Mouse (Mus musculus): ENCODE data around the gene Abtb2. TPM values are rescaled to one million over a fixed set of nuclear protein-coding genes. Genes with fewer than 3 reads are reported as not detected.

Gene Abtb2
- total RNA-seq, 2 experiments from 2014 or later = 0.41 TPM; not detected in 1

DNA sequence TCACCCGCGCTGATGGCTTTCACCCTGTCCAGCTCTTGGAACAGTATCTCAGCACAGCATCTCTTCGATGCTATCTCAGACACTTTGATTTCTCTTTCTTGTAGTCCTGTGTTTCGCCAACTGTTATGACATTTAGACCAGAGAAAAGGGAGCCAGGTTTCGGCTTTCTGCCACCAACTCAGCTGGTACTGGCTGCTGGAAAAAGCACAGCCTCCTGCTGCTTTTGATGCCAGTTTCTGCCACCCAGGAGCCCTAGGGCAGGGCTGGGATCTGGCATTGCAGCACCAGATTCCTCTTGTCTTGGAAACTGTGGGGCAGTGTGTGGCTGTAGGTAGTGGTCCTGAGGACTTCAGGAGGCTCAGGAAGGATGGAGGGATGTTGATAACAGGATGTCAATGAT is 115.0 kb downstream of the Abtb2 start:
- no peak for ATAC-seq (replicated peaks; ENCODE audit: poor library complexity, severe bottlenecking)

- peak; percentile 38 for ATAC-seq (replicated peaks; ENCODE audit: poor library complexity, severe bottlenecking)
Observed at GRCm38 (mm10) chr2:103682261-103682722, 116.2 kb downstream of the Abtb2 start.

DNA sequence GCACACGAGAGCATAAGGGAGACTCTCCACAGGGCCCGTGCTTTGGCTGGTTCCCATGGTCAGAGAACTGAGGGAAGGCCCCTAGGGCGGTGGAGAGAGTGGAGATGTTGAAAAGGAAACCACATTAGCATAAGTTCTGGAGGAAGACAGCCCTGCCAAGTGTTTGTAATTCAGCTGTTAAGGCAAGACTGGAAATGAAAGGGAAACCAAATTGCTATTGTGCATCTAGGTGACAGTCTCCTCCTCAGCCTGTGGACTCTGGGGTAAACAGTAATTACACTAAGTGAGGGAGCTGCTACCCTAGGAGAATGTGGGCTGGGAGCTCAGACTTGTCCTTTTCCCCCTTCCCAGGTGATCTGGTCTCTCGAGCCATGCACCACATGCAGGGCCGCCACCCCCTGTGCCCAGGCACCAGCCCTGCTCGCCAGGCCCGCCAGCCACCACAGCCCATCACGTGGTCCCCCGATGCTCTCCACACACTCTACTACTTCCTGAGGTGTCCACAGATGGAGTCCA is 116.9 kb downstream of the Abtb2 start:
- peak; percentile 67 for ATAC-seq (replicated peaks; ENCODE audit: poor library complexity, severe bottlenecking)

DNA sequence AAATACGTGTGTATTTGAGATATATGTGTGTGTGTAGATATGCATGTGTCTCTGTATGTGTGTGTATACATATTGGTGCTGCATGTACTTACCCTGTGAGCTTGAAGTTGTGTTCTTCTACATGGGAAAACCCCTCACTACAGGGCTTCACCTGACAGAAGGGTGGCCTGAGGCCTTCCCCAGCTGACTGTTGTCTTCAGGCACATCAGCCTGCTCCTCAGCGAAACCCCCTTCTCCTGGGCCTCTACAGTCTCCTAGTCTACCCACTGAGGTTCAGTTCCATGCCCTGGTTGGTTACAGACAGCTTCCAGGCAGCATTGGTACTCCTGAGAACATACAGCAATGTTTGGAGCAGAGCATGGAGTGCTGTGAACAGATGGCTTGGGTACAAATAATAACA is 118.3 kb downstream of the Abtb2 start:
- ATAC-seq (replicated peaks; ENCODE audit: poor library complexity, severe bottlenecking) = no peak

GRCm38 (mm10) chr2:103684926-103685577 is 118.9 kb downstream of the Abtb2 start:
- peak; percentile 28; the same call in 1 of the 2 replicates for ATAC-seq (replicated peaks; ENCODE audit: poor library complexity, severe bottlenecking)

- no peak for ATAC-seq (replicated peaks; ENCODE audit: poor library complexity, severe bottlenecking)
Observed at GRCm38 (mm10) chr2:103685581-103685980, 119.5 kb downstream of the Abtb2 start.

DNA sequence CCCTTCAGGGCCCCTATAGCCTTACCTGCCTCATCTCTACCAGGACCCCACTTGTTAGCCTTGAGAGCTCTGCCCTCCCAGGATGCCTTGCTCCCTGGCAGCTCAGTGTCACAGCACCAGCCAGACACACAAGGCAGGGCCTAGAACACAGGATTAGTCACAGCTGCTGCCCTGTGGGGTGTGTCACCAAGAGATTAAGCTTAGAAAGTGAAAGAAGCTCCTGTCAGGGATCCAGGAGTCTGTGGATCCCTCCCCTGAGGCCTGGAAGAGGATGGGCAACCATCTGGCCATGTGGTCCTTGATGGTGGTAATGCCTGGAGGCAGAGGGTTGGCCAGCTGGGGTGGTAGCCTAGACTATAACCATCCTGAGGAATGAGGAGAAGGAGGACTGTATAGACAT is 121.0 kb downstream of the Abtb2 start:
- no peak for ATAC-seq (replicated peaks; ENCODE audit: poor library complexity, severe bottlenecking)

DNA sequence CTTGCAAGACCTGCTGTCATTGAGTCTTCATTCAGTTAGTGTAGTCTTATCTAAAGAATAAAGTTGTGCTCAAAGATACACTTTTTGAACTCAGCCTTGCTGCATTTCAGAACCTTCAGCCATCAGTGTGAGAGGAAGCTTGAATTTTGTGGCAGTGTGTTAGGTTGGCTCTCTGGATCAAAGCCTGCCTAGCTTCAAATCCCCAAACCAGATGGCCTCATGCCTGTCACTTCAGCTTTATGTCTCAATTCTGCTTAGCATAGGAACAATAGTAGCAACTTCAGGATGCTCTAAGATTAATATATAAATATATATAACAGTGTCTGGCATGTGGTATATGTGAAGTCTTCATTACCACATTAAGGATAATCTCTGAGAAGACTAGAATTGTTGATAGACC is 121.8 kb downstream of the Abtb2 start:
- no peak for ATAC-seq (replicated peaks; ENCODE audit: poor library complexity, severe bottlenecking)

GRCm38 (mm10) chr2:103690425-103690824 is 124.3 kb downstream of the Abtb2 start:
- no peak for ATAC-seq (replicated peaks; ENCODE audit: poor library complexity, severe bottlenecking)

GRCm38 (mm10) chr2:103690828-103691227 is 124.7 kb downstream of the Abtb2 start:
- no peak for ATAC-seq (replicated peaks; ENCODE audit: poor library complexity, severe bottlenecking)

- ATAC-seq (replicated peaks; ENCODE audit: poor library complexity, severe bottlenecking) = no peak
Observed at GRCm38 (mm10) chr2:103691278-103691677, 125.2 kb downstream of the Abtb2 start.

DNA sequence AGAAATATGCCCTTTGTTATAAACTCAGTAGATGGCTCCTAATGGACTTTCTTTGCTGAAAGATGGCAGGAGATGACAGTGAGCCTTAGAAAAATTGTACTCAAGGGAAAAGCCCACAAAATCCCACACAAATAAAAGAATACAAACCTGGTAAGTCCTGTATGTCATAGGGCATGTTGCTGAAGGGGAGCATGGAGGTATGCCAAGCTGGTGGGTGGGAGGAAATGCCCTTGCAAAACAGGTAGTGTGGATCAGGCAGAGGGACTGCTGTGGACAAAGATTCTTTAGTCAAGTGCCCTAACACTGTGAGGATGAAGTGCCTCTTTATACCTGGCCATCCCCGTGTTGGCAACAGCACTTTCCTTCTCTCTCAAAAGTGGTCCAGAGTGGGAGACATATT is 126.7 kb downstream of the Abtb2 start:
- no peak for ATAC-seq (replicated peaks; ENCODE audit: poor library complexity, severe bottlenecking)

- ATAC-seq (replicated peaks; ENCODE audit: poor library complexity, severe bottlenecking) = peak; percentile 56; the same call in 1 of the 2 replicates
Observed at GRCm38 (mm10) chr2:103694777-103695563, 128.9 kb downstream of the Abtb2 start.

- no peak for ATAC-seq (replicated peaks; ENCODE audit: poor library complexity, severe bottlenecking)
Observed at GRCm38 (mm10) chr2:103696177-103696576, 130.1 kb downstream of the Abtb2 start.

DNA sequence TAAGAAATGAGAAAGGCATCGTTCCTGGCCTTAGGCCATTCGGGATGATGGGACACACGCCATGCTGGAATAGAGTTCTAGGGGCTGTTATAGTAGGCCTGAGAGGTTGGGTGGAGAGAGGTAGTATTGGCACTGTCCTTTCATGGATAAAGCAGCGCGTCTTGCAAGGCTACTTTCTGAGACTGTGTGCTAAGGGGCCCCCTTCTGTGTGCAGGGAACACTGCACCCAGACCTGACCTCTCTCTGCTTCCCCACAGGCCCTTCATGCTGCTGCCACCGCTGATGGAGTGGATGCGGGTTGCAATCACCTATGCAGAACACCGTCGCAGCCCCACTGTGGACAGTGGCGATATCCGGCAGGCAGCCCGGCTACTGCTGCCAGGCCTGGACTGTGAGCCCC is 134.4 kb downstream of the Abtb2 start:
- ATAC-seq (replicated peaks; ENCODE audit: poor library complexity, severe bottlenecking) = no peak; the same call in 1 of the 2 replicates

DNA sequence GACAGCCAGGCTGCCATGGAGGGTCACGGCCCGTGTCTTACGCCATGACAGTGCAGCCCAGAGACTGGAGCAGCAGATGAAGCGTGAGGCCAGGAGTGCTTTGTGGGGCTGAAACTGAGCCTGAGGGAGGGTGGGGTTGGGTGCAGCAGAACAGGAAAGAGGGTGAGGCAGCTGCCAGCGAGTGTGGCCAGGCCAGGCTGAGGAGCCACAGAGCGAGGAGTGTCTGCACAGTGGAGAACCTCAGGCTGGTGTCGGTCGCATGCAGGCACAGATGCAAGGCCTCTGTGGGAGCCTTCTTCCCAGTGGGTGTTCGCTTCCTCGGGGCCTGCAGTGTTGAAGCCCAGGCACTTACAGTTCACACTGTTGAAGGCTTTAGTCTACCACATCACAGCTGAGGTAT is 137.2 kb downstream of the Abtb2 start:
- ATAC-seq (replicated peaks; ENCODE audit: poor library complexity, severe bottlenecking) = no peak

- ATAC-seq (replicated peaks; ENCODE audit: poor library complexity, severe bottlenecking) = no peak
Observed at GRCm38 (mm10) chr2:103703865-103704264, 137.8 kb downstream of the Abtb2 start.

GRCm38 (mm10) chr2:103705826-103706225 is 139.7 kb downstream of the Abtb2 start:
- 0 out of 2 replicates have a peak, but pooled peaks have one; percentile 3 for ATAC-seq (replicated peaks; ENCODE audit: poor library complexity, severe bottlenecking)

DNA sequence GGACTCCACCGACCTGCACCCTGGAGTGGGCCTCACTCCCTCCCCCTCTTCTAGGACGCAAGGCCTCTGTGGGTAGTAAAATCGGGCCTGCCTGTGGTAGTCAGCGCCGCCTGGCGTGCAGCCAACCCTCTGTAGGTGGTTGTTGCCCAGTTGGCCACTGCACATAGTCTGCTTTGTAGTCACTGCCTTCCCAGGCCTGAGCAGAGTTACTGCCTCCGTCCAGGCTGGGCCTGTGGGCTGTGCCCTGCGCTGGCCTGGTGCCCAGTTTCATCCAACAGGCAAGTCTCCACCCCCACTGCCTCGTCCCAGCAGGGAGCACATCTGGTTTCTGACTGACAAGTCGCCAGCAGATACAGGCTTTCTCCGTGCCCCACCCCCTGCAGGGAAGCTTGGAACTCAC is 140.1 kb downstream of the Abtb2 start:
- ATAC-seq (replicated peaks; ENCODE audit: poor library complexity, severe bottlenecking) = 0 out of 2 replicates have a peak, but pooled peaks have one; percentile 26

DNA sequence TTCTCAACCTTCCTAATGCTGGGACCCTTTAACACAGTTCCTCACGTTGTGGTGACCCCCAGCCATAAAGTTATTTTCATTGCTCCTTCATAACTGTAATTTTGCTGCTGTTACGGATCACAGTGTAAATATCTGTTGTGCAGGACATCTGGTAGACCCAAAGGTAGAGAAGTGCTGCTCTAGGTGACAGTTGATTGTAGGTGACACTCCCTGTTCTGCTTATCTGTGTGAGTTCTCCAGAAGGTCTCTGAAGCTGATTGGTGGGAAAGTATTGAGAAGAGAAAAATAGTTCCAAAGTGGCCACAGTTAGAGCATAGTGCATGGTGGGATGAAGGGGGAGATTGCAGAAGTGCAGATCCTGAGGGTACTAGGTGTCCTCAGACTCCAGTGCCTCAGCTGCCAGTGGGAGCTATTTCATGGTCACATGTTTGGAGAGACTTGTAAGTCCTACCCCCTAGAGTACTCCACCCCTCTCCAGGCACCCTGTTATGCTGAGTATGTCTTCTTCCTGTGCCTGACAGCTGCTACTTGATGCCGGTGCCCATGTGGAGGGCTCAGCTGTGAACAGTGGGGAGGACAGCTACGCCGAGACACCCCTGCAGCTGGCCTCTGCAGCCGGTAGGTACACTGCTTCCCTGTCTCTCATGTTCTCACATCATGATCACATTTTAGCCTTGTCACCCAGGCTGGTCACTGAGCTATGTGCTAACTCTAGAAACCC is 141.1 kb downstream of the Abtb2 start:
- ATAC-seq (replicated peaks; ENCODE audit: poor library complexity, severe bottlenecking) = no peak

DNA sequence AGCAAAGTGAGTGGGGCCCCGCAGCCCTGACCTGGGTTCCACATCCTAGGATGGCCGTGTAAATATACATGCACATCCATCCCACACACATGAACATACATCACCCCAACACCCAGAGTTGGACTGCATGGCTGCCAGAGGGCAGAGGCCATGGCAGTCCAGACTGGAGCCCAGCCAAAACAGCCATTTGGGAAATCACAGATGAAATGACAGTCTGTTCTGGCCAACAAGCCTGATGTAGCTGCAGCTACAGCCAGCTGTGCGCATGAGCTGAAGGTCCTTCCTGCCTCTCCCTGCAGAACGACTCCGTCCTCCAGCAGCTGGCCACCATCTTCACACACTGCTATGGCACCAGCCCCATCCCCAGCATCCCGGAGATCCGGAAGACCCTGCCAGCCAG is 144.7 kb downstream of the Abtb2 start:
- ATAC-seq (replicated peaks; ENCODE audit: poor library complexity, severe bottlenecking) = no peak
